10 mouse cellular contexts compared by ENCODE assay signal in genomic region chr2:179873315-179873714, GRCm38 (mm10).
DNase-seq lines count a peak whose midpoint lies in the region; ATAC-seq lines count a peak whose summit lies in the region.
"Had no signal": no experiment of that assay in that cellular context is flagged by ENCODE, and none has a peak within 500 bp of the region (broad histone marks: within the 10 kb centered on the region; RNA-seq: fewer than 3 reads in every experiment).

No protein-coding gene starts in this region.

- DNase-seq in cerebellum, adult 18-20 months: peak; percentile 14 to 17
- DNase-seq in right cerebral cortex, adult 18-20 months: peak; percentile 34
- no peak for DNase-seq in right cerebral cortex, postnatal 10 days (ENCODE audit: low spot score in 2 of 2)
- peak; percentile 45 to 56 for DNase-seq in kidney, adult 8-10 months
- DNase-seq in layer of hippocampus, adult 9-11 months: no peak
- no peak for DNase-seq in heart, postnatal 14 days

- H3K9me3 ChIP-seq in midbrain, embryonic 16.5 days (replicated peaks; ENCODE audit: control insufficient read depth, low read length, poor library complexity, severe bottlenecking): no peaks in the 10 kb centered on the region
- H3K9me3 ChIP-seq: lung, embryonic 15.5 days had no signal

- peaks cover 8% of the 10 kb centered on the region for H3K4me1 ChIP-seq in midbrain, embryonic 16.5 days (ENCODE audit: control insufficient read depth, insufficient read depth, low read length)
- H3K4me1 ChIP-seq: lung, embryonic 15.5 days had no signal

- H3K4me3 ChIP-seq in midbrain, embryonic 16.5 days (ENCODE audit: low read depth, low read length): no peak overlapping the region
- H3K4me3 ChIP-seq: erythroblast, embryonic 14.5 days; lung, embryonic 15.5 days had no signal

- H3K9ac ChIP-seq in midbrain, embryonic 16.5 days (ENCODE audit: low read depth, low read length): no peak overlapping the region
- H3K9ac ChIP-seq: lung, embryonic 15.5 days had no signal

- intact Hi-C loops in heart, postnatal 14 days (cut with DNase I): loop anchor here (2.0 to 10.0 kb wide), 4 partner anchors 193 to 1115 kb away; partner anchors contain the start of gene Cdh4

- no peaks in the 10 kb centered on the region for H3K36me3 ChIP-seq in midbrain, embryonic 16.5 days (ENCODE audit: control insufficient read depth, insufficient read depth, low read length)
- H3K36me3 ChIP-seq: lung, embryonic 15.5 days had no signal

- H3K27me3 ChIP-seq in midbrain, embryonic 16.5 days (ENCODE audit: control insufficient read depth, insufficient read depth, low read depth, low read length): no peaks in the 10 kb centered on the region

- WGBS in midbrain, embryonic 16.5 days: 52% methylated on average over 5 of the region's 5 CpGs

- H3K4me2 ChIP-seq in midbrain, embryonic 16.5 days (ENCODE audit: low read length): no peak overlapping the region
- H3K4me2 ChIP-seq: lung, embryonic 15.5 days had no signal

- no peak for ATAC-seq in cerebellum, adult (ENCODE audit: insufficient number of reproducible peaks, low FRiP score, low TSS enrichment)
- ATAC-seq in midbrain, embryonic 16.5 days: 0 out of 2 replicates have a peak, but pooled peaks have one; percentile 4

- H3K27ac ChIP-seq in midbrain, embryonic 16.5 days (ENCODE audit: low read length): no peak overlapping the region
- H3K27ac ChIP-seq: lung, embryonic 15.5 days had no signal

Comparison
In these comparisons a context has a peak if more than half of its experiments do, and no peak if none do; other contexts are left out.
1. DNase-seq: peak in cerebellum, adult 18-20 months (2 of 2), right cerebral cortex, adult 18-20 months (single experiment) and kidney, adult 8-10 months (2 of 2); none in right cerebral cortex, postnatal 10 days (0 of 2), layer of hippocampus, adult 9-11 months (single experiment) and heart, postnatal 14 days (0 of 2).